Mouse (Mus musculus) intestine, embryonic 14.5 days (tissue): Measurements from ENCODE around the gene Rpl32. TPM values are rescaled to one million over a fixed set of nuclear protein-coding genes. Genes with fewer than 3 reads are reported as not detected.
"Not testable (repeated sequence)": the region's sequence is repeated elsewhere in the genome, so short reads cannot be mapped to it uniquely, and the experiment has no call there.

ENCODE experiments used
- ATAC-seq: fragments of 200-750 bp; cut with Nextera tagmentation; replicated peaks from 2 replicates; pipeline ENCODE4 v1.8.0; 2017; ENCODE audit warnings: low read depth, moderate number of reproducible peaks, moderate TSS enrichment, moderate library complexity; ENCODE audit not compliant: low FRiP score, low TSS enrichment
- DNase-seq: peaks from one replicate; pipeline ENCODE4 v3.0.0-alpha.2; 2018; ENCODE audit warnings: low spot score
- H3K27ac ChIP-seq: fragments of 300-500 bp; sonication (generic); 2 replicates; pipeline ENCODE4 v1.5.1; 2014; ENCODE audit warnings: low read depth, mild to moderate bottlenecking, control low read depth
- H3K27me3 ChIP-seq: fragments of 300-500 bp; sonication (generic); replicated peaks from 2 replicates; pipeline ENCODE4 v1.6.1; 2014; ENCODE audit warnings: low read length, control low read depth; ENCODE audit not compliant: control insufficient read depth, insufficient read depth
- H3K36me3 ChIP-seq: fragments of 300-500 bp; sonication (generic); 2 replicates; pipeline ENCODE4 v1.6.1; 2014; ENCODE audit warnings: low read length, control low read depth; ENCODE audit not compliant: control insufficient read depth, insufficient read depth
- H3K4me1 ChIP-seq: fragments of 300-500 bp; sonication (generic); replicated peaks from 2 replicates; pipeline ENCODE4 v1.6.1; 2014; ENCODE audit warnings: low read length, control low read depth, mixed read lengths; ENCODE audit not compliant: control insufficient read depth, insufficient read depth
- H3K4me2 ChIP-seq: fragments of 300-500 bp; sonication (generic); 2 replicates; pipeline ENCODE4 v1.6.1; 2014; ENCODE audit warnings: low read length
- H3K4me3 ChIP-seq: fragments of 300-500 bp; sonication (generic); 2 replicates; pipeline ENCODE4 v1.5.1; 2014; ENCODE audit warnings: low read depth, low read length, control low read depth, mixed read lengths
- H3K9ac ChIP-seq: fragments of 300-500 bp; sonication (generic); 2 replicates; pipeline ENCODE4 v1.6.1; 2014; ENCODE audit warnings: mild to moderate bottlenecking, low read length
- H3K9me3 ChIP-seq: fragments of 300-500 bp; sonication (generic); 2 replicates; pipeline ENCODE4 v1.6.1; 2016; ENCODE audit warnings: low read length, control low read depth; ENCODE audit not compliant: control insufficient read depth
- WGBS: fragments of 180-500 bp; shearing (Covaris S2); extraction: QIAGEN DNeasy Blood & Tissue Kit; methylation state at CpG from one replicate; pipeline ENCODE4 v1.1.7; 2014; 5-methylcytosine and 5-hydroxymethylcytosine counted together
- polyA plus RNA-seq: library from polyadenylated mRNA; unstranded; fragments of >200 nt; fragmentation: Nextera tagmentation; extraction: Ambion mirVana; gene quantifications from 2 replicates; pipeline ENCODE4 v1.2.1, GENCODE M21; 2014

Gene Rpl32
- polyA plus RNA-seq, 1 experiment from 2014 or later: 2,809 TPM

GRCm38 (mm10) chr6:115823850-115824464 is 15.4 kb upstream of the Rpl32 start:
- not testable (repeated sequence) for H3K9me3 ChIP-seq, H3K9ac ChIP-seq, H3K4me3 ChIP-seq, H3K4me1 ChIP-seq, H3K27me3 ChIP-seq, H3K36me3 ChIP-seq
- Histone ChIP-seq H3K27ac (peak overlapping the region; percentile 30; the same call in 1 of the 2 replicates), H3K4me2 (peak overlapping the region; percentile 45)
- peak; percentile 96 for ATAC-seq
- WGBS: 4% methylated on average over 4 of the region's 11 CpGs
- peak; percentile 85 for DNase-seq

DNA sequence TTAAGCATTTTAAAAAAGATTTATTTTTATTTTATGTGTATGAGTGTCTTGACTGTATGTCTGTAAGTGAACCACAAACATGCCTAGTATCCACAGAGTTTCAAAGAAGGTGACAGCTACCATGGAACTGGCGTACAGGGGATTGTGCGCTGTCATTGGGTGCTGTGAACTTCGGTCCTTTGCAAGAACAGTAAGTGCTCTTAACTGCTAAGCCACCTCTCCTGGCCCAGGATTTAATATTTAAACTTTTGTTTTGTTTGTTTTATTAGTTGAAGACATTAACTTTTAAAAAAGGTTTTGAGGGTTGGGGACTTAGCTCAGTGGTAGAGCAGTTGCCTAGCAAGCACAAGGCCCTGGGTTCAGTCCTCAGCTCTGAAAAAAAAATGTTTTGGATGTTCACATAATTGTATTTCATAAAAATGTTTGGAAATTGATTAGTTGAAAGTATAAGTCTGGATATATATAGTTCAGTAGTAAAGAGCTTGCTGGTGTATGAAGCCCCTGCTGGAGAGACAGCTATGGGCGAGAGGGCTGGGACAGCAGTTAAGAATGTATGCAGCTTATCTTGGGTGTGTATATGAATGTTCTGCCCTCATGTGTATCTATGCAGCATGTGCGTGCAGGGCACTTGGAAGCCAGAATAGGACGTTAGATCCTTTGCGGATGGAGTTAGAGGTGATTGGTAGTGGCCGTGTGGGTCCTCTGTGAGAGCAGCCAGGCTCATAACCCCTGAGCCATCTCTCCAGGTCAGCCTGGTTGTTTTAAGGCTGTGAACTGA is 12.9 kb upstream of the Rpl32 start:
- no peak overlapping the region for H3K4me2 ChIP-seq
- no peak for DNase-seq
- no peaks in the 10 kb centered on the region for H3K27me3 ChIP-seq
- no peak overlapping the region for H3K9ac ChIP-seq
- no peak overlapping the region for H3K27ac ChIP-seq
- no peaks in the 10 kb centered on the region for H3K9me3 ChIP-seq
- H3K36me3 ChIP-seq: no peaks in the 10 kb centered on the region
- no peak for ATAC-seq
- WGBS: 78% methylated on average over 8 of the region's 8 CpGs
- no peak overlapping the region for H3K4me3 ChIP-seq
- no peaks in the 10 kb centered on the region for H3K4me1 ChIP-seq

DNA sequence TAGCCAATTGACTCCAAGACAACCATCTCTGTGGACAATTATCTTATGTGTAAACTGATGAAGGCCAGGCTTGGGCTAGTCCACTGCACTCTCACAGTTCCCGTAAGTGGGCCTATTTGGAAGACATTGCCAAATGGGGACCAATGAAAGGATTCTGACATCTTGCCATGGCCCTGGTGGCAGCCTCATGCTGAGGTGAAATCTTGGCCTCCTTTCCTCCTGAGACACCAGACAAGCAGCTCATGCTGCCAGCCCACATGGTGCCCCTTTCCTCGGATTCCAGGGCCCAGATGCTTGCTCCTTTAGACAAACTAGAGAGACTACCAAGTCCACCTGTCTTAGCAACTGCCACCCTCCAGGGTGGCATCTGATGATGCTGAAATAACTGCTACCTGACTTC is 9.6 kb upstream of the Rpl32 start:
- Histone ChIP-seq H3K4me1 (no peaks in the 10 kb centered on the region), H3K4me3 (no peak overlapping the region), H3K36me3 (no peaks in the 10 kb centered on the region), H3K9me3 (no peaks in the 10 kb centered on the region), H3K9ac (no peak overlapping the region), H3K27me3 (no peaks in the 10 kb centered on the region), H3K4me2 (no peak overlapping the region), H3K27ac (no peak overlapping the region)
- no peak for DNase-seq
- WGBS: 72% methylated on average over 2 of the region's 2 CpGs
- ATAC-seq: no peak

DNA sequence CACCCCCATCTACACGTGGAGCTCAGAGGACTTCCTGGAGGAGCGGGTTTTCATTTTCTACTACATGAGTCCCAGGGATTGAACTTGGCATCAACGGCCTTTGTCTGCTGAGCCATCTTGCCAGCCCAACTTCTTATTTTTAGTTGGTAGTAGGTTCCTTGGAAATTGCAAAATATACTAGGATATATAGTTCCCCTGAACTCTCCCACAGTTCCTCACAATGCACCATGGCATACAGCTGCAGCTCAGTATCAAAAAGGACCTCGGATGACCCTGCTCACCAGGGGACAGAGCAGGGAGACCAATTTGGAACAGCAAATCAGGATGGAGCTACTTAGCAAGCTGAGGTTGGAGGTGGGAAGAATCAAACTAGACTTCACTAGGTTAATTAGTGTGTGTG is 6.5 kb upstream of the Rpl32 start:
- Histone ChIP-seq H3K4me2 (no peak overlapping the region), H3K9me3 (no peaks in the 10 kb centered on the region), H3K27ac (no peak overlapping the region), H3K36me3 (no peaks in the 10 kb centered on the region), H3K4me1 (no peaks in the 10 kb centered on the region), H3K27me3 (no peaks in the 10 kb centered on the region), H3K4me3 (no peak overlapping the region), H3K9ac (no peak overlapping the region)
- DNase-seq: no peak
- WGBS: 80% methylated on average over 4 of the region's 4 CpGs
- no peak for ATAC-seq

DNA sequence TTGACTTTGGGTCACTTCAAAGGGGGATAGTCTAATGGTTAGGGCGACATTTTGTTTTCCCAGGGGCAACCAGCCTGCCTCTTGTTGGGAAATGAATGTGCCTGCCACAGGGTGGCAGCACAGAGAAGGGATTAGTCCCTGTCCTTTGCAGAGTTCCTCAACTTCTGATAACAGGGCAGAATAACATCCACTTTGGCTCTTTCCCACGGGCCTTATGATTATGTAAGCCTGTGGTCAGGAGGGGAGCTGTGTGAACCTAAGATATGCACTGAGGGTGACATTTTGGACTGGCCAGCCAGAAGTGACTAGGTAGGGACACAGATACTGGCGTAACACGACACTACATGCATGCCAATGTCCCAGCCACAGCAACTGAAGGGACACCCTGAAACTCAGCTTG is 5.6 kb upstream of the Rpl32 start:
- no peak for ATAC-seq
- H3K4me1 ChIP-seq: no peaks in the 10 kb centered on the region
- no peaks in the 10 kb centered on the region for H3K27me3 ChIP-seq
- DNase-seq: no peak
- H3K4me3 ChIP-seq: no peak overlapping the region
- no peak overlapping the region for H3K4me2 ChIP-seq
- H3K27ac ChIP-seq: no peak overlapping the region
- H3K36me3 ChIP-seq: no peaks in the 10 kb centered on the region
- WGBS: 30% methylated on average over 4 of the region's 4 CpGs
- no peak overlapping the region for H3K9ac ChIP-seq
- no peaks in the 10 kb centered on the region for H3K9me3 ChIP-seq

DNA sequence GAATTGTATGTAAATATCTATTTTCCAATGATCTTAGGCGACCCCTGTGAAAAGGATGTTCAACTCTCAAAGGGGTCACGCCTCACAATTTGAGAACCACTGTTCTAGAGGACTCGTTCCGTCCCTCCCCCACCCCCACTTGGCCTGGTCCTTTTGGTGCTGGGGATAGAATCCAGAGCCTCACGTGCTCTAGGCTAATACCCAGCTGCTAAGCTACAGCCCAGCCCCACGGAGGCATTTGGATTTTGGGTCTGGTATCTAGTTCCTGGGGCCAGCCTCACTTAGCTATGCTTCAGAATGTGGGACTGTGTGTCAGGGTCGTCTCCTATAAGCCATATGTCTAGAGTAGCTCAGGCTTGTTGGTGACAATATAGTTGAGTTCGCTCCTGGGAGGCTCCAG is 3.1 kb upstream of the Rpl32 start:
- WGBS: 69% methylated on average over 8 of the region's 8 CpGs
- H3K4me1 ChIP-seq: peaks cover 8% of the 10 kb centered on the region

GRCm38 (mm10) chr6:115808196-115808487 is 405 bp downstream of the Rpl32 start:
- Histone ChIP-seq H3K27ac (peak overlapping the region; percentile 97), H3K4me1 (peaks cover 17% of the 10 kb centered on the region), H3K36me3 (peaks cover 43% of the 10 kb centered on the region), H3K9me3 (no peaks in the 10 kb centered on the region), H3K4me2 (peak overlapping the region; percentile 98), H3K9ac (peak overlapping the region; percentile 100), H3K27me3 (no peaks in the 10 kb centered on the region), H3K4me3 (peak overlapping the region; percentile 100)
- ATAC-seq (no peak), DNase-seq (no peak)
- WGBS: under 1% methylated on average over 22 of the region's 22 CpGs

More for the DNA sequence above, 3.1 kb upstream of the Rpl32 start:
- Histone ChIP-seq H3K9ac (no peak overlapping the region), H3K36me3 (peaks cover 12% of the 10 kb centered on the region), H3K4me3 (no peak overlapping the region), H3K27me3 (no peaks in the 10 kb centered on the region), H3K27ac (no peak overlapping the region), H3K4me2 (no peak overlapping the region), H3K9me3 (no peaks in the 10 kb centered on the region)
- no peak for ATAC-seq
- no peak for DNase-seq

DNA sequence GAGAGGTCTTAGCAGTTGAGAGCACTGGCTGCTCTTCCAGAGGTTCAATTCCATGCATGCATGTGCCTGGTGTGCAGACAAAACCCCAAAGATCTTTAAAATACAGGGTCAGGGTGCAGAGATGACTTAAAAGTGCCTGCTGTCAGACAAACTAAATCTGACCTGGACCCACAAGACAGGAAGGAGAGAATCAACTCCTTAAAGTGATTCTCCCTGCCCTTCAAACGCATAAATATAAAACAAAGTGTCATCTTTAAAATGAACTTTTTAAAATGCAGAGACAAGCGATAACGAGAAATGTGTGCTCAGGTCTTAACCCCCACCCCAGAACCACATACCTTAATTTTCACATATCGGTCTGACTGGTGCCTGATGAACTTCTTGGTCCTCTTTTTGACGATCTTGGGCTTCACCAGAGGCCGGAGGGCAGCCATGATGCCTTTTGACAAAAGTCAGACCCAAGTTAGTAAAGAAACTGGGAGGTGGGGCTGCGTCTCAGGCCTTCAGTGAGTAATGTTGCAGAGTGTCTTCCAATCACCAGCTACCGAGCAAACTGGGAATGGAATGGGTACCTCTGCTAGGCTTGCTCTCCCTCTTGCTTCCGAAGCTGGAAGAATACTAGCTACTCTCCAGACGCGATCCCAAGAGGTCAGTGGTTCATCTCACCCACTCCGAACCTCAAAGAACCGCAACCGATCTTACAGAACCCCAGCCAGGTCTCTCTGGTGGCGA is 917 bp downstream of the Rpl32 start:
- Histone ChIP-seq H3K27me3 (no peaks in the 10 kb centered on the region), H3K4me3 (peak overlapping the region; percentile 100), H3K4me2 (peak overlapping the region; percentile 98), H3K27ac (peak overlapping the region; percentile 97), H3K4me1 (peaks cover 17% of the 10 kb centered on the region), H3K36me3 (peaks cover 47% of the 10 kb centered on the region), H3K9me3 (no peaks in the 10 kb centered on the region), H3K9ac (peak overlapping the region; percentile 100)
- DNase-seq (peak; percentile 75), ATAC-seq (no peak)
- WGBS: 4% methylated on average over 15 of the region's 15 CpGs
